Mouse (Mus musculus): Measurements from ENCODE around the gene Commd7.

DNA sequence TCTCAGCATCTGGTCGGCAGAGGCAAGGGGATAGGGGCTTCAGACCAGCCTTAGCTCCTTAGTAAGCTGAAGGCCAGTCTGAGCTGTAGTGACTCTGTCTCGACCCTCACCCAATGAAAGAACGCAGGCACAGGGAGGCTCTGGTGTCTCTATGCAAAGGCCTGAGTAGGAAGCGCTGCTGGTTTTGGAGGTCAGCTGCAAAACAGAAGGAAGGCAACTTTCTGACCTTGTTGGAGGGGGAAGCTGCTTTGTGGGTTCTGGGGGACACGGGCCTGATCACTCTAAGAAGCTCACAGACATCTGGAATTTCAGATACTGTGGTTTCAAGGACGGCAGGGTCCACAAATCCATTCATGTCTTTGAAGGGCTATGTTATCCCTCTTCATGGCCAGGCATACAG lies 46.6 kb downstream of the Commd7 start:
- TF ChIP-seq CTCF (IDR thresholded peaks at IDR 0.05; ENCODE audit: extremely low read depth, insufficient read depth, insufficient read length, insufficient replicate concordance), result no peak
- TF ChIP-seq POLR2A (IDR thresholded peaks at IDR 0.05; ENCODE audit: low read depth, low read length), result no peak

Data from spleen, adult 2 months (tissue).